Mouse (Mus musculus) Muller cell, postnatal 12 days (primary cell): ENCODE measurements around the gene Cdc42se1.
A peak's percentile ranks its signal among the peaks of the same experiment; 100 is the strongest.

Experiments used
- DNase-seq: peaks from one replicate; pipeline ENCODE4 v3.0.0-alpha.2; 2015; ENCODE audit errors: inconsistent ontology term

Cdc42se1 gene

GRCm38 (mm10) chr3:95223041-95223440 lies 5.5 kb upstream of the Cdc42se1 start:
- no peak for DNase-seq

- peak; percentile 29 for DNase-seq
Observed at GRCm38 (mm10) chr3:95224295-95224694, 4.2 kb upstream of the Cdc42se1 start.

GRCm38 (mm10) chr3:95227214-95227613 lies 1.3 kb upstream of the Cdc42se1 start:
- DNase-seq: peak; percentile 26

- peak; percentile 42 for DNase-seq
Observed at GRCm38 (mm10) chr3:95228894-95229780, 605 bp downstream of the Cdc42se1 start.

GRCm38 (mm10) chr3:95229781-95230494 lies 1.4 kb downstream of the Cdc42se1 start:
- peak; percentile 87 for DNase-seq

- DNase-seq: no peak
Observed at GRCm38 (mm10) chr3:95230495-95231297, 2.2 kb downstream of the Cdc42se1 start.

- no peak for DNase-seq
Observed at GRCm38 (mm10) chr3:95231298-95232221, 3.0 kb downstream of the Cdc42se1 start, which contains the start of gene Mllt11. TSS of gene Mllt11 (minus strand) at chr3:95232171.

GRCm38 (mm10) chr3:95232771-95233170 lies 4.2 kb downstream of the Cdc42se1 start:
- peak; percentile 54 for DNase-seq

GRCm38 (mm10) chr3:95233303-95233980 lies 4.9 kb downstream of the Cdc42se1 start:
- DNase-seq: no peak

GRCm38 (mm10) chr3:95235386-95236301 lies 7.1 kb downstream of the Cdc42se1 start:
- no peak for DNase-seq

GRCm38 (mm10) chr3:95237541-95238099 lies 9.1 kb downstream of the Cdc42se1 start:
- no peak for DNase-seq

GRCm38 (mm10) chr3:95239022-95239421 lies 10.5 kb downstream of the Cdc42se1 start:
- DNase-seq: no peak

- DNase-seq: no peak
Observed at GRCm38 (mm10) chr3:95239971-95240370, 11.4 kb downstream of the Cdc42se1 start.

- no peak for DNase-seq
Observed at GRCm38 (mm10) chr3:95240900-95241299, 12.4 kb downstream of the Cdc42se1 start.

GRCm38 (mm10) chr3:95241498-95241897 lies 13.0 kb downstream of the Cdc42se1 start, which contains the start of gene Gm128:
TSS of gene Gm128 (minus strand) at chr3:95241598.
- no peak for DNase-seq

- DNase-seq: no peak
Observed at GRCm38 (mm10) chr3:95243086-95243485, 14.6 kb downstream of the Cdc42se1 start.

GRCm38 (mm10) chr3:95246465-95247231 lies 18.1 kb downstream of the Cdc42se1 start:
- DNase-seq: peak; percentile 18
